Mouse (Mus musculus) frontal cortex, adult 2 months (tissue): Measurements from ENCODE around the gene Esf1. TPM values are rescaled to one million over a fixed set of nuclear protein-coding genes. Genes with fewer than 3 reads are reported as not detected.
"Not testable (repeated sequence)": the region's sequence is repeated elsewhere in the genome, so short reads cannot be mapped to it uniquely, and the experiment has no call there.

ENCODE experiments used
- DNase-seq, 2 experiments: peaks; one replicate each; pipeline ENCODE4 v3.0.0; 2022; ENCODE audit warnings: low spot score in 1 of 2; ENCODE audit errors: extremely low spot score in 1 of 2
- polyA plus RNA-seq: library from polyadenylated mRNA; depleted of rRNA; stranded (reverse); fragments of >200 nt; gene quantifications from 2 replicates; pipeline ENCODE4 v1.2.3, GENCODE M21; 2012; rRNA removed

Gene Esf1
- 11.9 and 14.3 TPM in 2 replicates for polyA plus RNA-seq

- peak; percentile 95 to 100 for DNase-seq
Measured at GRCm38 (mm10) chr2:140170127-140170802, at the start of gene Esf1, which contains the start of gene Ndufaf5. Gene Esf1, minus strand, starts transcription at chr2:140170564. Gene Ndufaf5, plus strand, starts transcription at chr2:140170649.

- DNase-seq, result no peak
Measured at GRCm38 (mm10) chr2:140215965-140216364, 45.6 kb upstream of the Esf1 start.

GRCm38 (mm10) chr2:140215415-140215814 lies 45.1 kb upstream of the Esf1 start:
- DNase-seq, result no peak

GRCm38 (mm10) chr2:140214519-140215027 lies 44.2 kb upstream of the Esf1 start:
- DNase-seq, result no peak

- no peak for DNase-seq
Measured at GRCm38 (mm10) chr2:140203756-140204155, 33.4 kb upstream of the Esf1 start.

GRCm38 (mm10) chr2:140202573-140202972 lies 32.2 kb upstream of the Esf1 start:
- DNase-seq, result peak in 1 of 2 experiments; percentile 28

- peak in 1 of 2 experiments; percentile 27 for DNase-seq
Measured at GRCm38 (mm10) chr2:140200713-140201112, 30.3 kb upstream of the Esf1 start.

GRCm38 (mm10) chr2:140185685-140186210 lies 15.4 kb upstream of the Esf1 start:
- DNase-seq, result not testable (repeated sequence)

- peak in 1 of 2 experiments; percentile 8 for DNase-seq
Measured at GRCm38 (mm10) chr2:140170803-140171553, 614 bp upstream of the Esf1 start.

DNA sequence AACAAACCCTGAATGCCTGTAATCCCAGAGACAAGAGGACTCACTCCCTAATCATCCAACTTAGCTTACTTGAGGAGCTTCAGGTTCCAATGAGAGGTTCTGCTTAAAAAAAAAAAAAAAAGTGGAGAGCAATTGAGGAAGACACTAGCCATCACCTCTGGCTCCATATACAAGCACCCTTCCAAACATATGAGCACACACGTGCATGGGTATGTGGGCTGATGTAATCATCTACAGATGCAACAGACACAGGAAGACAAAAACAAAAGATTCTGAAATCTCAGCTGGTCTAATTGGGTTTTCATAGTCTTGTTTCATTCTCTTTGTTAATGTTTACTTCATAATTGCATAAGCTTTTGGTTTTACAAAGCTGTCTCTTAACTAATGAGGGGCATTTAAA lies 1.3 kb downstream of the Esf1 start:
- no peak for DNase-seq

DNA sequence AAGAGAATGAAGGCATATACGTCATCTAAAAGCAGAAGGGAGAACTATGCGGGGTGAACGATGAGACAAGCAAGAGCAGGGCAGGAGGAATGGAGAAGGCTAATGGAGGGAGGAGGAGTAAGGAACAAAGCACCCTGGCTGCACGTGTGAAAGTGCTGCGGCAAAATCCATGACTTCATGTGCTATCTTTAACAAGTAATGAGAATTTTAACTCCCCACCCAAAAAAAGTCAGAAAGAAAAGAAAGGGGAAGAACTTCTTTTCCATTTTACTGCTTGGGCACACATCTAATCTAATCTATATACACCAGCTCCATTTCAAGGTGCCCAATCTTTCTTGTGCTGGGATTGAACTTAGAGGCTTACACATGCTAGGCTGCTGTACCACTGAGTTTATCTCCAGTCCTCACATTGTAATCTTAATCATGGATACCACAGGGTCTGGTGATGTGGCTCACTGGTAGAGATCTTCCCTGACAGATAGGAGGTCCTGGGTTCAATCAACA lies 7.0 kb downstream of the Esf1 start:
- DNase-seq, result no peak

- DNase-seq, result peak in 1 of 2 experiments; percentile 51
Measured at GRCm38 (mm10) chr2:140159186-140159730, 11.1 kb downstream of the Esf1 start.

DNA sequence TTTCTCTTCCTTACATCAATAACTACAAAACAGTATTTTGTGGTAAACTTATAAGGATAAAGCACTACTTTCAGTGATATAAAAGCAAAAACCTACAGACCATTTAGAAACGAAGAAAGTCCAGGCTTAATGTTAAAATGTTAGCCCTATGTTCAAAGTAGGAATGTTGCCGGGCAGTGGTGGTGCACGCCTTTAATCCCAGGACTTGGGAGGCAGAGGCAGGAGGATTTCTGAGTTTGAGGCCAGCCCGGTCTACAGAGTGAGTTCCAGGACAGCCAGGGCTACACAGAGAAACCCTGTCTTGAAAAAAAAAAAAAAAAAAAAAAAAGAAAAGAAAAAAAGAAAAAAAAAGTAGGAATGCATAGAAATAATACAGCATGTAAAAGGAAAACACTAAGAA lies 18.6 kb downstream of the Esf1 start, which contains the start of gene Gm17374:
TSS of gene Gm17374 (plus strand) at position 301 of the 400 bp plus-strand sequence.
- DNase-seq, result not testable (repeated sequence)

GRCm38 (mm10) chr2:140125516-140125915 lies 44.8 kb downstream of the Esf1 start:
- no peak for DNase-seq

DNA sequence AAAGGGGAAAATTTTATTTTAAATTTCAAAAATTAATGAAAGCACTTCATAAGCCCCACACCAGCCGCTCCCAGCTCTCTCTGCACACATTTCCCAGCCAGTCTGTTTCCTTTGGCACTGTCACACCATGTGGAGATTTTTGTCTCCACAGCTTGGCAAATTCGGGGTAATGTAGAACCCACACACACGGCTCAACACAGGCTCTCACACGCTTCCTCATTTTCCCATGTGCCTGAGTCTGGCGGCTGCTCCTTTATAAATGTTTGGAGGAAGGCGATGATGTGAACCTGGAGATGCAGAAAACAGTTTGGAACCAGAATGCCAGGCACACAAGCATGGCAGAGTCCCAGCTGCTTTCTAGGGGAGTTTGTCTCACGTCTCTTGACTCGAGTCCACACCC lies 56.5 kb downstream of the Esf1 start:
- peak; percentile 14 to 56 for DNase-seq

GRCm38 (mm10) chr2:140108945-140109344 lies 61.4 kb downstream of the Esf1 start:
- no peak for DNase-seq

DNA sequence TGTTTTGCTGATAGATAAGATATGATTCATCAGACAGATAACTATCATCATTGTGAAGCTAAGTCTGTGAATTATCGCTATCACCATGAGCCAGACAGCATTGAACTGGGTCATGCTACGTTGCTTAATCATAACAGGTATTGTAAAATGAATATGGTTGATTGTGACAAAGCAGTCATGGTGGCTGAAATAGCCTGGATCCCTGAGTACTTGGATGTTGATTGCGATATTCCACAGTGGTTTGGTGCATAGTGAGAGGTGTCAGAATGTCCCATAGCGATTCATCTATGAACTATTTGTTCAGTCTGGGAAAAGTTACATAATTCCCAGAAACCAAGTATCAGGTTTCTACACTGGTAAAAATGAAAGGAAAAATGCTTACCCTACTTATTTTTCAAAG lies 62.7 kb downstream of the Esf1 start:
- DNase-seq, result no peak

GRCm38 (mm10) chr2:140104951-140105350 lies 65.4 kb downstream of the Esf1 start:
- peak; percentile 16 to 30 for DNase-seq

GRCm38 (mm10) chr2:140100551-140101474 lies 69.6 kb downstream of the Esf1 start:
- DNase-seq, result no peak

- DNase-seq, result no peak
Measured at GRCm38 (mm10) chr2:140099971-140100370, 70.4 kb downstream of the Esf1 start.
